Mouse (Mus musculus): ENCODE results near the gene Mc3r.

Mc3r gene

GRCm38 (mm10) chr2:172298542-172298941 is 50.2 kb downstream of the Mc3r start:
- no peak for DNase-seq (ENCODE audit: low spot score in 2 of 2)

- no peak for DNase-seq (ENCODE audit: low spot score in 2 of 2)
Measured at GRCm38 (mm10) chr2:172299126-172299921, 51.0 kb downstream of the Mc3r start.
